In genomic region chr4:133039832-133040231, GRCm38 (mm10) we compare ENCODE assay signal across 9 mouse cellular contexts. TPM values are rescaled to one million over a fixed set of nuclear protein-coding genes. Genes with fewer than 3 reads are reported as not detected.
DNase-seq lines count a peak whose midpoint lies in the region; ATAC-seq and TF ChIP-seq lines count a peak whose summit lies in the region.
"Had no signal": no experiment of that assay in that cellular context is flagged by ENCODE, and none has a peak within 500 bp of the region (broad histone marks: within the 10 kb centered on the region; RNA-seq: fewer than 3 reads in every experiment).

No protein-coding gene starts in this region.

- H3K4me3 ChIP-seq in heart, embryonic 12.5 days = peak overlapping the region; percentile 76
- peak overlapping the region; percentile 54; the same call in 1 of the 2 replicates for H3K4me3 ChIP-seq in forebrain, embryonic 16.5 days (replicated peaks; ENCODE audit: low read length)
- no peak overlapping the region for H3K4me3 ChIP-seq in liver, embryonic 14.5 days (ENCODE audit: insufficient read depth in 1 of 2, low read depth in 2 of 2, low read length in 2 of 2)

- no peak for DNase-seq in heart, postnatal 14 days
- peak; percentile 63 for DNase-seq in R1 (ENCODE audit: low read depth, low spot score)
- no peak for DNase-seq in liver, embryonic 14.5 days (ENCODE audit: low read depth in 3 of 3, low spot score in 3 of 3)
- DNase-seq in right cerebral cortex, postnatal 14 days = no peak
- no peak for DNase-seq in left cerebral cortex, postnatal 25 days (ENCODE audit: low spot score in 2 of 2)
- DNase-seq in spleen, adult 12 weeks (ENCODE audit: low spot score) = no peak
- DNase-seq: cerebellum, adult 9-11 months had no signal

- no peaks in the 10 kb centered on the region for H3K9me3 ChIP-seq in heart, embryonic 12.5 days (replicated peaks)
- no peaks in the 10 kb centered on the region for H3K9me3 ChIP-seq in forebrain, embryonic 16.5 days (ENCODE audit: control insufficient read depth, low read length)
- no peaks in the 10 kb centered on the region for H3K9me3 ChIP-seq in liver, embryonic 14.5 days (ENCODE audit: control insufficient read depth, low read length)

- ATAC-seq in heart, embryonic 12.5 days (ENCODE audit: insufficient number of reproducible peaks, low FRiP score) = no peak
- ATAC-seq in forebrain, embryonic 16.5 days = no peak
- ATAC-seq in liver, embryonic 14.5 days (ENCODE audit: insufficient read depth) = no peak

- peak overlapping the region; percentile 95 for H3K27ac ChIP-seq in heart, embryonic 12.5 days (ENCODE audit: poor library complexity, severe bottlenecking)
- H3K27ac ChIP-seq in forebrain, embryonic 16.5 days (ENCODE audit: low read length) = no peak overlapping the region
- H3K27ac ChIP-seq in liver, embryonic 14.5 days = no peak overlapping the region

- no peaks in the 10 kb centered on the region for H3K27me3 ChIP-seq in heart, embryonic 12.5 days (replicated peaks)
- peaks cover 7% of the 10 kb centered on the region; the same call in 1 of the 2 replicates for H3K27me3 ChIP-seq in forebrain, embryonic 16.5 days (replicated peaks; ENCODE audit: control insufficient read depth, insufficient read depth, low read length)
- peaks cover 52% of the 10 kb centered on the region for H3K27me3 ChIP-seq in liver, embryonic 14.5 days (ENCODE audit: control insufficient read depth, insufficient read depth, low read length)

- H3K4me2 ChIP-seq in heart, embryonic 12.5 days = peak overlapping the region; percentile 100
- no peak overlapping the region for H3K4me2 ChIP-seq in forebrain, embryonic 16.5 days (ENCODE audit: low read length)
- peak overlapping the region; percentile 59 for H3K4me2 ChIP-seq in liver, embryonic 14.5 days (ENCODE audit: low read depth)

- TF ChIP-seq EP300 in liver, embryonic 14.5 days (IDR thresholded peaks at IDR 0.05; ENCODE audit: low read depth) = no peak

- peaks cover 97% of the 10 kb centered on the region for H3K4me1 ChIP-seq in heart, embryonic 12.5 days (replicated peaks)
- peaks cover 73% of the 10 kb centered on the region for H3K4me1 ChIP-seq in forebrain, embryonic 16.5 days (replicated peaks; ENCODE audit: control insufficient read depth, insufficient read depth, low read length)
- peaks cover 7 to 24% of the 10 kb centered on the region in 2 experiments; a peak in 3 of 4 replicates for H3K4me1 ChIP-seq in liver, embryonic 14.5 days (replicated peaks; ENCODE audit: control insufficient read depth in 2 of 2, insufficient read depth in 2 of 2, low read length in 1 of 2)

- H3K9ac ChIP-seq in heart, embryonic 12.5 days = peak overlapping the region; percentile 92
- no peak overlapping the region for H3K9ac ChIP-seq in forebrain, embryonic 16.5 days (replicated peaks; ENCODE audit: low read depth, low read length)
- H3K9ac ChIP-seq in liver, embryonic 14.5 days (replicated peaks) = no peak overlapping the region

- intact Hi-C loops in heart, postnatal 14 days (cut with DNase I) = loop anchor here (2.0 kb wide), 1 partner anchor 15 kb away; no protein-coding TSS in a partner anchor
- intact Hi-C loops in left cerebral cortex, postnatal 25 days (cut with DNase I) = no loop called here

- no peak for TF ChIP-seq CTCF in liver, embryonic 14.5 days (IDR thresholded peaks at IDR 0.05; ENCODE audit: low read depth)

- H3K36me3 ChIP-seq in heart, embryonic 12.5 days = no peaks in the 10 kb centered on the region
- H3K36me3 ChIP-seq in forebrain, embryonic 16.5 days (ENCODE audit: control insufficient read depth, insufficient read depth) = no peaks in the 10 kb centered on the region
- no peaks in the 10 kb centered on the region for H3K36me3 ChIP-seq in liver, embryonic 14.5 days (replicated peaks; ENCODE audit: control insufficient read depth, insufficient read depth, low read depth)

- 6% methylated on average over 18 of the region's 18 CpGs for WGBS in heart, embryonic 12.5 days
- 21% methylated on average over 18 of the region's 18 CpGs for WGBS in forebrain, embryonic 16.5 days
- WGBS in liver, embryonic 14.5 days (ENCODE audit: insufficient replicate concordance) = 34% methylated on average over 18 of the region's 18 CpGs

RNA-seq across cellular contexts. Expression of gene Ahdc1, which starts 28.8 kb away (rescaled TPM):
- 11.6 and 11.7 TPM in 2 replicates for polyA plus RNA-seq in heart, embryonic 12.5 days (2016; fragmentation: Nextera tagmentation; extraction: Ambion mirVana)
- 10 to 100 TPM; 55.2 to 59.1 TPM for total RNA-seq in heart, postnatal 14 days (2021)
- 13.0 and 13.7 TPM in 2 replicates for polyA plus RNA-seq in forebrain, embryonic 16.5 days (2015; fragmentation: Nextera tagmentation; extraction: Ambion mirVana)
- 1.3 and 1.7 TPM in 2 replicates for polyA plus RNA-seq in liver, embryonic 14.5 days (2012; rRNA removed)
- 0.53 and 0.75 TPM in 2 replicates for polyA plus RNA-seq in liver, embryonic 14.5 days (2014; fragmentation: Nextera tagmentation; extraction: Ambion mirVana)
- 10 to 100 TPM; 88.2 to 97.6 TPM for total RNA-seq in left cerebral cortex, postnatal 25 days (2021)

Comparison
In these comparisons a context has a peak if more than half of its experiments do, and no peak if none do; other contexts are left out.
1. H3K4me3 ChIP-seq: peak in heart, embryonic 12.5 days (single experiment) and forebrain, embryonic 16.5 days (single experiment); none in liver, embryonic 14.5 days (0 of 2).